Mouse (Mus musculus) embryonic fibroblast, embryonic 13.5 days (primary cell): ENCODE measurements around the gene Ankra2.

Experiments
- CTCF ChIP-seq: IDR thresholded peaks from 2 replicates; pipeline ENCODE4 v1.5.1; 2011; ENCODE audit warnings: mild to moderate bottlenecking, control low read depth, low read length, moderate library complexity, borderline replicate concordance; ENCODE audit not compliant: insufficient read depth
- POLR2A ChIP-seq: IDR thresholded peaks from 2 replicates; pipeline ENCODE4 v1.6.1; 2011; ENCODE audit warnings: low read depth, mild to moderate bottlenecking, control low read depth, low read length, moderate library complexity

GRCm38 (mm10) chr13:98317911-98318310 lies 55.0 kb downstream of the Ankra2 start:
- TF ChIP-seq CTCF (no peak), POLR2A (no peak)
